Mouse (Mus musculus) heart, postnatal 0 days (tissue): ENCODE results near the gene Gm13279. TPM values are rescaled to one million over a fixed set of nuclear protein-coding genes. Genes with fewer than 3 reads are reported as not detected.
A peak's percentile ranks its signal among the peaks of the same experiment; 100 is the strongest.
"Not testable (repeated sequence)": the region's sequence is repeated elsewhere in the genome, so short reads cannot be mapped to it uniquely, and the experiment has no call there.

ENCODE experiments used
- ATAC-seq: fragments of 200-750 bp; cut with Nextera tagmentation; 2 replicates; pipeline ENCODE4 v1.8.0; 2017; ENCODE audit warnings: low read depth, moderate number of reproducible peaks, moderate library complexity; ENCODE audit not compliant: insufficient read depth
- DNase-seq: peaks from one replicate; pipeline ENCODE4 v3.0.0-alpha.2; 2016; ENCODE audit warnings: low spot score
- H3K27ac ChIP-seq: fragments of 300-500 bp; sonication (generic); 2 replicates; pipeline ENCODE4 v1.5.1; 2014; ENCODE audit warnings: low read depth, mild to moderate bottlenecking
- H3K27me3 ChIP-seq: fragments of 300-500 bp; sonication (generic); 2 replicates; pipeline ENCODE4 v1.6.1; 2014; ENCODE audit warnings: low read length, mixed read lengths; ENCODE audit not compliant: control insufficient read depth, insufficient read depth
- H3K36me3 ChIP-seq: fragments of 300-500 bp; sonication (generic); replicated peaks from 2 replicates; pipeline ENCODE4 v1.6.1; 2014; ENCODE audit warnings: low read length, mixed read lengths; ENCODE audit not compliant: control insufficient read depth, insufficient read depth
- H3K4me1 ChIP-seq: fragments of 300-500 bp; sonication (generic); 2 replicates; pipeline ENCODE4 v1.6.1; 2014; ENCODE audit warnings: antibody characterized with exemption; ENCODE audit not compliant: control insufficient read depth, insufficient read depth
- H3K4me2 ChIP-seq: fragments of 300-500 bp; sonication (generic); 2 replicates; pipeline ENCODE4 v1.6.1; 2014; ENCODE audit warnings: low read depth, mild to moderate bottlenecking, low read length, moderate library complexity
- H3K4me3 ChIP-seq: fragments of 300-500 bp; sonication (generic); 2 replicates; pipeline ENCODE4 v1.5.1; 2014; ENCODE audit warnings: low read depth, low read length
- H3K9ac ChIP-seq: fragments of 300-500 bp; sonication (generic); replicated peaks from 2 replicates; pipeline ENCODE4 v1.6.1; 2014; ENCODE audit warnings: low read depth, low read length, mixed read lengths
- H3K9me3 ChIP-seq: fragments of 300-500 bp; sonication (generic); replicated peaks from 2 replicates; pipeline ENCODE4 v1.6.1; 2016; ENCODE audit warnings: low read length; ENCODE audit not compliant: control insufficient read depth
- CTCF ChIP-seq: IDR thresholded peaks from 2 replicates; pipeline ENCODE4 v1.5.1; 2016; ENCODE audit warnings: antibody characterized with exemption, control low read depth, low read depth
- WGBS: fragments of 180-500 bp; shearing (Covaris S2); extraction: QIAGEN DNeasy Blood & Tissue Kit; methylation state at CpG from one replicate; pipeline ENCODE4 v1.1.7; 2014; 5-methylcytosine and 5-hydroxymethylcytosine counted together
- polyA plus RNA-seq: library from polyadenylated mRNA; unstranded; fragments of >200 nt; fragmentation: Nextera tagmentation; extraction: Ambion mirVana; gene quantifications from 2 replicates; pipeline ENCODE4 v1.2.1, GENCODE M21; 2015
- total RNA-seq: library from RNA; depleted of rRNA; stranded (reverse); fragments of >200 nt; gene quantifications from 2 replicates; pipeline ENCODE4 v1.2.3, GENCODE M21; 2014; ENCODE audit warnings: low replicate concordance

The Gm13279 gene
- total and polyA plus RNA-seq, 2 experiments from 2014 or later, result not detected

- H3K36me3 ChIP-seq, H3K4me1 ChIP-seq, H3K9ac ChIP-seq, H3K9me3 ChIP-seq, ATAC-seq, H3K27me3 ChIP-seq: not testable (repeated sequence)
- TF ChIP-seq CTCF, result peak; percentile 66
- DNase-seq, result peak; percentile 83
- H3K27ac ChIP-seq, result peak overlapping the region; percentile 78; the same call in 1 of the 2 replicates
- H3K4me3 ChIP-seq, result peak overlapping the region; percentile 37
- WGBS, result under 1% methylated on average over 23 of the region's 28 CpGs
- H3K4me2 ChIP-seq, result peak overlapping the region; percentile 37
Observed at GRCm38 (mm10) chr4:88760431-88760830, 36.8 kb upstream of the Gm13279 start.

DNA sequence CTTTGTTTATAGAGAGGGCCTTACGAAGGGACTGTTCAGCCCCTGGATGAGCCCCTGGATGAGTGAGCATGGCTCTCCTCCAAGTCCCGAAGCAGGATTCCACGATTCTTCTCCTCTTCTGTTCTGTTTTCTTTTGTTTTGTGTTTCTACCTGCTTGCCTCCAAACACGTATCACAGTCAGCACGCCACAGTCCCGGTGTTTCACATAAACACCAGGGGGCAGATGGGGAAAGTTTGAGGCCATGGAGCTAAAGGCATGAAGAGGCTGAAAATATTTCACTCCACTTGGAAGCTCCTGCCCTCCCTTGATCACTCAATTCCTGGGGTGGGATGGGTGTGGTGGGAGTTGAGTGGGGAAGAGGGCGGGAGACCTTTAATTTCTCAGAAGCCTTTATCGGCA is 35.4 kb upstream of the Gm13279 start:
- not testable (repeated sequence) for DNase-seq, H3K36me3 ChIP-seq, H3K4me1 ChIP-seq, H3K4me2 ChIP-seq, H3K27ac ChIP-seq, H3K27me3 ChIP-seq, ATAC-seq, H3K4me3 ChIP-seq, H3K9ac ChIP-seq, H3K9me3 ChIP-seq
- 63% methylated on average over 6 of the region's 8 CpGs for WGBS

- not testable (repeated sequence) for H3K4me1 ChIP-seq, H3K36me3 ChIP-seq, H3K4me3 ChIP-seq, H3K27me3 ChIP-seq, H3K9me3 ChIP-seq, H3K9ac ChIP-seq, H3K27ac ChIP-seq, H3K4me2 ChIP-seq, ATAC-seq, DNase-seq
- 45% methylated on average over 8 of the region's 9 CpGs for WGBS
Observed at GRCm38 (mm10) chr4:88762341-88762740, 34.9 kb upstream of the Gm13279 start.

GRCm38 (mm10) chr4:88763384-88764018 is 33.7 kb upstream of the Gm13279 start:
- not testable (repeated sequence) for ATAC-seq, H3K9me3 ChIP-seq, H3K27me3 ChIP-seq, H3K4me1 ChIP-seq, H3K9ac ChIP-seq, H3K36me3 ChIP-seq
- peak overlapping the region; percentile 61; the same call in 1 of the 2 replicates for H3K27ac ChIP-seq
- peak overlapping the region; percentile 28; the same call in 1 of the 2 replicates for H3K4me2 ChIP-seq
- H3K4me3 ChIP-seq, result peak overlapping the region; percentile 27
- 3% methylated on average over 22 of the region's 42 CpGs for WGBS
- peak; percentile 49 for TF ChIP-seq CTCF
- peak; percentile 88 for DNase-seq

GRCm38 (mm10) chr4:88773534-88773933 is 23.7 kb upstream of the Gm13279 start, which contains the start of gene Gm13290:
Gene Gm13290 (plus strand): TSS chr4:88773834.
- not testable (repeated sequence) for ATAC-seq, H3K4me1 ChIP-seq
- WGBS, result no CpG with 5 or more reads among the region's 32 CpGs

DNA sequence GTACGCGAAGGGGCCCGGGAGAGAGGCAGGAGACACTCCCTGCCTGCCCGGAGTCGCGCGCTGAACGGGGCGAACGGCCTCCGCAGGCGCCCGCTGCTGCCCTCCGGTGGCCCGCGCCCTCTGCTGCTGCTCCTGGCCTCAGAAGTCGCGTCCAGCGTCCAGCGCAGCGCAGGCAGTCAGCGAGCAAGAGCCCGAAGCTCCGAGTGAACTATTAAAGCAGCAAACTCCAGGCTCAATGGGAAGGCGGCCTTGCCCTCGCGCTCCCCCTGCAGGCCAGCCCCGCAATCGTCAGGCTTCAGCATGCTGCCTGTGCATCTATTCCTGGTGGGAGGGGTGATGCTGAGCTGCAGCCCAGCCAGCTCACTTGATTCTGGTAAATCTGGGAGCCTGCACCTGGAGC is 20.6 kb upstream of the Gm13279 start, which contains the start of gene Gm13289:
Gene Gm13289 (plus strand): TSS at position 301 of the 400 bp plus-strand sequence.
- ATAC-seq, H3K4me1 ChIP-seq, H3K4me2 ChIP-seq, H3K9ac ChIP-seq, H3K4me3 ChIP-seq, DNase-seq, H3K27ac ChIP-seq, H3K36me3 ChIP-seq, H3K27me3 ChIP-seq, H3K9me3 ChIP-seq: not testable (repeated sequence)
- WGBS, result no CpG with 5 or more reads among the region's 29 CpGs

More at GRCm38 (mm10) chr4:88773534-88773933, 23.7 kb upstream of the Gm13279 start, which contains the start of gene Gm13290:
- H3K9me3 ChIP-seq, H3K27me3 ChIP-seq, H3K4me2 ChIP-seq, H3K4me3 ChIP-seq, H3K9ac ChIP-seq, H3K36me3 ChIP-seq, DNase-seq, H3K27ac ChIP-seq: not testable (repeated sequence)

GRCm38 (mm10) chr4:88779550-88779949 is 17.6 kb upstream of the Gm13279 start, which contains the start of gene Gm13272:
Gene Gm13272 (plus strand): TSS chr4:88779850.
- WGBS, result no CpG with 5 or more reads among the region's 29 CpGs
- not testable (repeated sequence) for DNase-seq, H3K4me1 ChIP-seq, H3K9me3 ChIP-seq, H3K27me3 ChIP-seq, H3K36me3 ChIP-seq, H3K27ac ChIP-seq, ATAC-seq, H3K4me2 ChIP-seq, H3K4me3 ChIP-seq, H3K9ac ChIP-seq

- H3K36me3 ChIP-seq, H3K27ac ChIP-seq, H3K9ac ChIP-seq, H3K9me3 ChIP-seq, H3K27me3 ChIP-seq, DNase-seq, H3K4me1 ChIP-seq, H3K4me3 ChIP-seq, H3K4me2 ChIP-seq, ATAC-seq: not testable (repeated sequence)
- WGBS, result 48% methylated on average over 14 of the region's 18 CpGs
Observed at GRCm38 (mm10) chr4:88780320-88780719, 16.9 kb upstream of the Gm13279 start.
